Mouse (Mus musculus) cortical plate, adult 2 months (tissue): ENCODE measurements around the gene Gm45062. TPM values are rescaled to one million over a fixed set of nuclear protein-coding genes. Genes with fewer than 3 reads are reported as not detected.

Experiments used
- H3K27ac ChIP-seq: fragments of 200-500 bp; 2 replicates; pipeline ENCODE4 v1.5.1; 2012; ENCODE audit warnings: low read length, control low read depth, inconsistent platforms; ENCODE audit not compliant: insufficient read depth
- H3K4me1 ChIP-seq: fragments of 200-500 bp; 2 replicates; pipeline ENCODE4 v1.6.1; 2011; ENCODE audit warnings: low read length; ENCODE audit not compliant: control insufficient read depth, insufficient read depth
- H3K4me3 ChIP-seq: fragments of 200-500 bp; 2 replicates; pipeline ENCODE4 v1.5.1; 2011; ENCODE audit warnings: mild to moderate bottlenecking, low read length, control low read depth; ENCODE audit not compliant: insufficient read depth
- CTCF ChIP-seq: fragments of 200-500 bp; IDR thresholded peaks from 2 replicates; pipeline ENCODE4 v1.5.1; 2011; ENCODE audit warnings: mild to moderate bottlenecking, control low read depth, low read length; ENCODE audit not compliant: insufficient read depth; ENCODE audit errors: extremely low read depth
- POLR2A ChIP-seq: fragments of 200-500 bp; IDR thresholded peaks from 2 replicates; pipeline ENCODE4 v1.6.1; 2011; ENCODE audit warnings: mild to moderate bottlenecking, low read length, control low read depth; ENCODE audit not compliant: insufficient read depth; ENCODE audit errors: extremely low read depth
- polyA plus RNA-seq: library from polyadenylated mRNA; depleted of rRNA; stranded (reverse); fragments of >200 nt; gene quantifications from 2 replicates; pipeline ENCODE4 v1.2.3, GENCODE M21; 2012; rRNA removed

The Gm45062 gene
- polyA plus RNA-seq, 1 experiment, result 21.9 TPM

- peaks cover 15% of the 10 kb centered on the region for H3K4me1 ChIP-seq
- H3K4me3 ChIP-seq, result no peak overlapping the region
- no peak overlapping the region for H3K27ac ChIP-seq
- TF ChIP-seq CTCF (no peak), POLR2A (no peak)
These were observed 381.6 kb downstream of the Gm45062 start for GRCm38 (mm10) chr6:8640863-8641262.

- Histone ChIP-seq H3K4me1 (peaks cover 10% of the 10 kb centered on the region), H3K4me3 (no peak overlapping the region), H3K27ac (peak overlapping the region; percentile 74)
- TF ChIP-seq CTCF (no peak), POLR2A (no peak)
These were observed 385.5 kb downstream of the Gm45062 start for GRCm38 (mm10) chr6:8644703-8645102.

GRCm38 (mm10) chr6:8645708-8646107 lies 386.5 kb downstream of the Gm45062 start:
- no peak for TF ChIP-seq CTCF
- TF ChIP-seq POLR2A, result no peak
- H3K4me3 ChIP-seq, result no peak overlapping the region
- H3K4me1 ChIP-seq, result peaks cover 10% of the 10 kb centered on the region
- H3K27ac ChIP-seq, result no peak overlapping the region

Other genes starting within 250 kb of the Gm45062 start
- 0.77 and 1.1 TPM in 2 replicates for gene Col28a1, start 66.8 kb upstream of the Gm45062 start, polyA plus RNA-seq
- 9.6 and 10.7 TPM in 2 replicates for gene Mios, start 50.2 kb upstream of the Gm45062 start, polyA plus RNA-seq
- 18.7 and 19.6 TPM in 2 replicates for gene Rpa3, start 277 bp upstream of the Gm45062 start, polyA plus RNA-seq
- gene Umad1, start 162 bp upstream of the Gm45062 start, polyA plus RNA-seq, result 40.2 and 41.3 TPM in 2 replicates